Mouse (Mus musculus): ENCODE measurements around the gene Mbd5.
"Not testable (repeated sequence)": the region's sequence is repeated elsewhere in the genome, so short reads cannot be mapped to it uniquely, and the experiment has no call there.

Mbd5 gene

GRCm38 (mm10) chr2:49169766-49170165 is 220.5 kb downstream of the Mbd5 start:
- no peak for DNase-seq (ENCODE audit: low spot score)

GRCm38 (mm10) chr2:49177015-49177414 is 227.7 kb downstream of the Mbd5 start:
- DNase-seq (ENCODE audit: low spot score) = no peak

- no peak for DNase-seq (ENCODE audit: low spot score)
Measured at GRCm38 (mm10) chr2:49190984-49191383, 241.7 kb downstream of the Mbd5 start.

GRCm38 (mm10) chr2:49191695-49192094 is 242.4 kb downstream of the Mbd5 start:
- no peak for DNase-seq (ENCODE audit: low spot score)

- no peak for DNase-seq (ENCODE audit: low spot score)
Measured at GRCm38 (mm10) chr2:49204081-49204480, 254.8 kb downstream of the Mbd5 start.

- DNase-seq (ENCODE audit: low spot score) = not testable (repeated sequence)
Measured at GRCm38 (mm10) chr2:49205692-49206091, 256.4 kb downstream of the Mbd5 start.

GRCm38 (mm10) chr2:49209349-49209748 is 260.0 kb downstream of the Mbd5 start:
- no peak for DNase-seq (ENCODE audit: low spot score)

- DNase-seq (ENCODE audit: low spot score) = no peak
Measured at GRCm38 (mm10) chr2:49210408-49210807, 261.1 kb downstream of the Mbd5 start.

- no peak for DNase-seq (ENCODE audit: low spot score)
Measured at GRCm38 (mm10) chr2:49229725-49230124, 280.4 kb downstream of the Mbd5 start.

GRCm38 (mm10) chr2:49234064-49234463 is 284.8 kb downstream of the Mbd5 start:
- no peak for DNase-seq (ENCODE audit: low spot score)

GRCm38 (mm10) chr2:49241715-49242114 is 292.4 kb downstream of the Mbd5 start:
- DNase-seq (ENCODE audit: low spot score) = no peak

- no peak for DNase-seq (ENCODE audit: low spot score)
Measured at GRCm38 (mm10) chr2:49264092-49264491, 314.8 kb downstream of the Mbd5 start.

- DNase-seq (ENCODE audit: low spot score) = no peak
Measured at GRCm38 (mm10) chr2:49272295-49272967, 323.1 kb downstream of the Mbd5 start.

GRCm38 (mm10) chr2:49276017-49276722 is 326.9 kb downstream of the Mbd5 start:
- no peak for DNase-seq (ENCODE audit: low spot score)

- no peak for DNase-seq (ENCODE audit: low spot score)
Measured at GRCm38 (mm10) chr2:49280496-49280895, 331.2 kb downstream of the Mbd5 start.

- no peak for DNase-seq (ENCODE audit: low spot score)
Measured at GRCm38 (mm10) chr2:49283583-49283982, 334.3 kb downstream of the Mbd5 start.

- no peak for DNase-seq (ENCODE audit: low spot score)
Measured at GRCm38 (mm10) chr2:49286965-49287364, 337.7 kb downstream of the Mbd5 start.

GRCm38 (mm10) chr2:49291709-49292108 is 342.4 kb downstream of the Mbd5 start:
- no peak for DNase-seq (ENCODE audit: low spot score)

GRCm38 (mm10) chr2:49312629-49313447 is 363.5 kb downstream of the Mbd5 start:
- DNase-seq (ENCODE audit: low spot score) = peak; percentile 91

GRCm38 (mm10) chr2:49333594-49333993 is 384.3 kb downstream of the Mbd5 start:
- DNase-seq (ENCODE audit: low spot score) = no peak

GRCm38 (mm10) chr2:49335267-49335666 is 386.0 kb downstream of the Mbd5 start:
- no peak for DNase-seq (ENCODE audit: low spot score)

GRCm38 (mm10) chr2:49344287-49344686 is 395.0 kb downstream of the Mbd5 start:
- DNase-seq (ENCODE audit: low spot score) = no peak

- no peak for DNase-seq (ENCODE audit: low spot score)
Measured at GRCm38 (mm10) chr2:49345786-49346185, 396.5 kb downstream of the Mbd5 start.
